Mouse (Mus musculus) heart, adult 2 months (tissue): Measurements from ENCODE around the gene Tcte2.

Experiments used
- CTCF ChIP-seq: fragments of 200-600 bp; IDR thresholded peaks from 2 replicates; pipeline ENCODE4 v1.8.1; 2022; ENCODE audit warnings: antibody characterized with exemption, mild to moderate bottlenecking, moderate library complexity
- EP300 ChIP-seq: fragments of 200-500 bp; IDR thresholded peaks from 2 replicates; pipeline ENCODE4 v1.6.1; 2011; ENCODE audit warnings: low read depth, low read length, control low read depth; ENCODE audit not compliant: insufficient read depth
- POLR2A ChIP-seq: fragments of 200-500 bp; IDR thresholded peaks from 2 replicates; pipeline ENCODE4 v1.6.1; 2011; ENCODE audit warnings: mild to moderate bottlenecking, low read depth, low read length, control low read depth; ENCODE audit not compliant: insufficient read depth

DNA sequence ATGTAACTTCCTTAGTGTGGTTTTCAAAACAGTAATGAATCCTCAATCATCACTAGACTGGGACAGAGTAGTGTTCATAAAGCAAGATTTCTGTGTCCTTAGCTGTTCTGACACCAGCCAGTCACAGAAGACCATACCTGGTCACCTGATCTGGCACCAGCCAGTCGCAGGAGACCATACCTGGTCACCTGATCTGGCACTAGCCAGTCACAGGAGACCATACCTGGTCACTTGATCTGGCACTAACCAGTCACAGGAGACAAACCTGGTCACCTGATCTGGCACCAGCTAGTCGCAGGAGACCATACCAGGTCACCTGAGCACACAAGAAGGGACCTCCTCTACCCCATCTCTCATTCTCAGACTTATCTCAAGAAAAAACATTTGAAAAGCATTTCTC, 66.4 kb downstream of the Tcte2 start:
- TF ChIP-seq POLR2A (no peak), CTCF (no peak), EP300 (no peak)
